Mouse (Mus musculus): ENCODE results near the gene Pacrg. TPM values are rescaled to one million over a fixed set of nuclear protein-coding genes. Genes with fewer than 3 reads are reported as not detected.
A peak's percentile ranks its signal among the peaks of the same experiment; 100 is the strongest.

The Pacrg gene
- polyA plus RNA-seq, 1 experiment from 2014 or later: 3.6 TPM

- Histone ChIP-seq H3K36me3 (ENCODE audit: control insufficient read depth, insufficient read depth, low read length) (no peaks in the 10 kb centered on the region), H3K27ac (replicated peaks; ENCODE audit: low read depth, low read length) (no peak overlapping the region), H3K4me2 (ENCODE audit: low read depth, low read length) (no peak overlapping the region), H3K9me3 (ENCODE audit: control insufficient read depth, low read length) (no peaks in the 10 kb centered on the region), H3K4me1 (ENCODE audit: control insufficient read depth, insufficient read depth, low read length) (no peaks in the 10 kb centered on the region), H3K9ac (ENCODE audit: low read depth, low read length) (no peak overlapping the region), H3K27me3 (replicated peaks; ENCODE audit: control insufficient read depth, insufficient read depth, low read length) (no peaks in the 10 kb centered on the region), H3K4me3 (ENCODE audit: low read depth, low read length) (no peak overlapping the region)
- 78% methylated on average over 6 of the region's 6 CpGs for WGBS
- ATAC-seq (ENCODE audit: low read depth) (no peak), DNase-seq (ENCODE audit: low spot score) (no peak)
Measured at GRCm38 (mm10) chr17:10498935-10499655, 341.0 kb downstream of the Pacrg start.

- no peaks in the 10 kb centered on the region for H3K36me3 ChIP-seq (ENCODE audit: control insufficient read depth, insufficient read depth, low read length)
- peaks cover 4% of the 10 kb centered on the region; the same call in 1 of the 2 replicates for H3K4me1 ChIP-seq (ENCODE audit: control insufficient read depth, insufficient read depth, low read length)
- no peak overlapping the region for H3K27ac ChIP-seq (replicated peaks; ENCODE audit: low read depth, low read length)
- H3K27me3 ChIP-seq (replicated peaks; ENCODE audit: control insufficient read depth, insufficient read depth, low read length): no peaks in the 10 kb centered on the region
- no peak overlapping the region for H3K9ac ChIP-seq (ENCODE audit: low read depth, low read length)
- DNase-seq (ENCODE audit: low spot score): no peak
- ATAC-seq (ENCODE audit: low read depth): no peak
- no peak overlapping the region for H3K4me2 ChIP-seq (ENCODE audit: low read depth, low read length)
- no peaks in the 10 kb centered on the region for H3K9me3 ChIP-seq (ENCODE audit: control insufficient read depth, low read length)
- WGBS: 30% methylated on average over 4 of the region's 4 CpGs
- H3K4me3 ChIP-seq (ENCODE audit: low read depth, low read length): no peak overlapping the region
Measured at GRCm38 (mm10) chr17:10497781-10498420, 342.2 kb downstream of the Pacrg start.

GRCm38 (mm10) chr17:10496066-10496465 lies 344.0 kb downstream of the Pacrg start:
- no peaks in the 10 kb centered on the region for H3K9me3 ChIP-seq (ENCODE audit: control insufficient read depth, low read length)
- H3K4me2 ChIP-seq (ENCODE audit: low read depth, low read length): no peak overlapping the region
- H3K36me3 ChIP-seq (ENCODE audit: control insufficient read depth, insufficient read depth, low read length): no peaks in the 10 kb centered on the region
- peaks cover 9% of the 10 kb centered on the region; the same call in 1 of the 2 replicates for H3K4me1 ChIP-seq (ENCODE audit: control insufficient read depth, insufficient read depth, low read length)
- ATAC-seq (ENCODE audit: low read depth): no peak
- DNase-seq (ENCODE audit: low spot score): no peak
- H3K27ac ChIP-seq (replicated peaks; ENCODE audit: low read depth, low read length): no peak overlapping the region
- no peaks in the 10 kb centered on the region for H3K27me3 ChIP-seq (replicated peaks; ENCODE audit: control insufficient read depth, insufficient read depth, low read length)
- no peak overlapping the region for H3K4me3 ChIP-seq (ENCODE audit: low read depth, low read length)
- H3K9ac ChIP-seq (ENCODE audit: low read depth, low read length): no peak overlapping the region
- WGBS: 82% methylated on average over 8 of the region's 8 CpGs

- Histone ChIP-seq H3K27me3 (replicated peaks; ENCODE audit: control insufficient read depth, insufficient read depth, low read length) (no peaks in the 10 kb centered on the region), H3K27ac (replicated peaks; ENCODE audit: low read depth, low read length) (no peak overlapping the region), H3K9me3 (ENCODE audit: control insufficient read depth, low read length) (no peaks in the 10 kb centered on the region), H3K9ac (ENCODE audit: low read depth, low read length) (no peak overlapping the region), H3K4me2 (ENCODE audit: low read depth, low read length) (no peak overlapping the region), H3K4me3 (ENCODE audit: low read depth, low read length) (no peak overlapping the region), H3K36me3 (ENCODE audit: control insufficient read depth, insufficient read depth, low read length) (no peaks in the 10 kb centered on the region), H3K4me1 (ENCODE audit: control insufficient read depth, insufficient read depth, low read length) (peaks cover 12% of the 10 kb centered on the region; the same call in 1 of the 2 replicates)
- no peak for ATAC-seq (ENCODE audit: low read depth)
- DNase-seq (ENCODE audit: low spot score): no peak
- WGBS: 32% methylated on average over 8 of the region's 8 CpGs
Measured at GRCm38 (mm10) chr17:10495588-10495987, 344.5 kb downstream of the Pacrg start.

- 30% methylated on average over 3 of the region's 3 CpGs for WGBS
- Histone ChIP-seq H3K4me2 (ENCODE audit: low read depth, low read length) (no peak overlapping the region), H3K9ac (ENCODE audit: low read depth, low read length) (no peak overlapping the region), H3K4me1 (ENCODE audit: control insufficient read depth, insufficient read depth, low read length) (peaks cover 14% of the 10 kb centered on the region; the same call in 1 of the 2 replicates), H3K36me3 (ENCODE audit: control insufficient read depth, insufficient read depth, low read length) (no peaks in the 10 kb centered on the region), H3K4me3 (ENCODE audit: low read depth, low read length) (no peak overlapping the region), H3K27ac (replicated peaks; ENCODE audit: low read depth, low read length) (no peak overlapping the region), H3K9me3 (ENCODE audit: control insufficient read depth, low read length) (no peaks in the 10 kb centered on the region), H3K27me3 (replicated peaks; ENCODE audit: control insufficient read depth, insufficient read depth, low read length) (no peaks in the 10 kb centered on the region)
- peak; percentile 48 for DNase-seq (ENCODE audit: low spot score)
- 0 out of 2 replicates have a peak, but pooled peaks have one; percentile 41 for ATAC-seq (ENCODE audit: low read depth)
Measured at GRCm38 (mm10) chr17:10493124-10493523, 347.0 kb downstream of the Pacrg start.

- no peaks in the 10 kb centered on the region for H3K9me3 ChIP-seq (ENCODE audit: control insufficient read depth, low read length)
- H3K36me3 ChIP-seq (ENCODE audit: control insufficient read depth, insufficient read depth, low read length): no peaks in the 10 kb centered on the region
- H3K4me2 ChIP-seq (ENCODE audit: low read depth, low read length): no peak overlapping the region
- no peaks in the 10 kb centered on the region for H3K27me3 ChIP-seq (replicated peaks; ENCODE audit: control insufficient read depth, insufficient read depth, low read length)
- no peak overlapping the region for H3K27ac ChIP-seq (replicated peaks; ENCODE audit: low read depth, low read length)
- no peak overlapping the region for H3K9ac ChIP-seq (ENCODE audit: low read depth, low read length)
- peaks cover 14% of the 10 kb centered on the region; the same call in 1 of the 2 replicates for H3K4me1 ChIP-seq (ENCODE audit: control insufficient read depth, insufficient read depth, low read length)
- no peak overlapping the region for H3K4me3 ChIP-seq (ENCODE audit: low read depth, low read length)
- ATAC-seq (ENCODE audit: low read depth): no peak; the same call in 1 of the 2 replicates
- DNase-seq (ENCODE audit: low spot score): no peak
- 45% methylated on average over 8 of the region's 8 CpGs for whole genome bisulfite sequencing
Measured at GRCm38 (mm10) chr17:10490374-10491169, 349.5 kb downstream of the Pacrg start.

GRCm38 (mm10) chr17:10488873-10489272 lies 351.2 kb downstream of the Pacrg start:
- H3K9me3 ChIP-seq (ENCODE audit: control insufficient read depth, low read length): no peaks in the 10 kb centered on the region
- H3K4me3 ChIP-seq (ENCODE audit: low read depth, low read length): no peak overlapping the region
- 69% methylated on average over 2 of the region's 2 CpGs for WGBS
- ATAC-seq (ENCODE audit: low read depth): no peak
- no peak overlapping the region for H3K9ac ChIP-seq (ENCODE audit: low read depth, low read length)
- no peaks in the 10 kb centered on the region for H3K27me3 ChIP-seq (replicated peaks; ENCODE audit: control insufficient read depth, insufficient read depth, low read length)
- no peak overlapping the region for H3K27ac ChIP-seq (replicated peaks; ENCODE audit: low read depth, low read length)
- peaks cover 14% of the 10 kb centered on the region; the same call in 1 of the 2 replicates for H3K4me1 ChIP-seq (ENCODE audit: control insufficient read depth, insufficient read depth, low read length)
- no peak for DNase-seq (ENCODE audit: low spot score)
- H3K36me3 ChIP-seq (ENCODE audit: control insufficient read depth, insufficient read depth, low read length): no peaks in the 10 kb centered on the region
- H3K4me2 ChIP-seq (ENCODE audit: low read depth, low read length): no peak overlapping the region

GRCm38 (mm10) chr17:10483945-10484546 lies 356.1 kb downstream of the Pacrg start:
- 49% methylated on average over 6 of the region's 6 CpGs for WGBS
- no peak overlapping the region for H3K9ac ChIP-seq (ENCODE audit: low read depth, low read length)
- peaks cover 7% of the 10 kb centered on the region; the same call in 1 of the 2 replicates for H3K4me1 ChIP-seq (ENCODE audit: control insufficient read depth, insufficient read depth, low read length)
- no peaks in the 10 kb centered on the region for H3K36me3 ChIP-seq (ENCODE audit: control insufficient read depth, insufficient read depth, low read length)
- DNase-seq (ENCODE audit: low spot score): no peak
- H3K4me3 ChIP-seq (ENCODE audit: low read depth, low read length): no peak overlapping the region
- no peak overlapping the region for H3K4me2 ChIP-seq (ENCODE audit: low read depth, low read length)
- no peaks in the 10 kb centered on the region for H3K27me3 ChIP-seq (replicated peaks; ENCODE audit: control insufficient read depth, insufficient read depth, low read length)
- ATAC-seq (ENCODE audit: low read depth): no peak
- H3K9me3 ChIP-seq (ENCODE audit: control insufficient read depth, low read length): no peaks in the 10 kb centered on the region
- H3K27ac ChIP-seq (replicated peaks; ENCODE audit: low read depth, low read length): no peak overlapping the region

All from embryonic facial prominence, embryonic 14.5 days (tissue).